Mouse (Mus musculus): ENCODE results near the gene Rnf7.
"Not testable (repeated sequence)": the region's sequence is repeated elsewhere in the genome, so short reads cannot be mapped to it uniquely, and the experiment has no call there.

The Rnf7 gene

DNA sequence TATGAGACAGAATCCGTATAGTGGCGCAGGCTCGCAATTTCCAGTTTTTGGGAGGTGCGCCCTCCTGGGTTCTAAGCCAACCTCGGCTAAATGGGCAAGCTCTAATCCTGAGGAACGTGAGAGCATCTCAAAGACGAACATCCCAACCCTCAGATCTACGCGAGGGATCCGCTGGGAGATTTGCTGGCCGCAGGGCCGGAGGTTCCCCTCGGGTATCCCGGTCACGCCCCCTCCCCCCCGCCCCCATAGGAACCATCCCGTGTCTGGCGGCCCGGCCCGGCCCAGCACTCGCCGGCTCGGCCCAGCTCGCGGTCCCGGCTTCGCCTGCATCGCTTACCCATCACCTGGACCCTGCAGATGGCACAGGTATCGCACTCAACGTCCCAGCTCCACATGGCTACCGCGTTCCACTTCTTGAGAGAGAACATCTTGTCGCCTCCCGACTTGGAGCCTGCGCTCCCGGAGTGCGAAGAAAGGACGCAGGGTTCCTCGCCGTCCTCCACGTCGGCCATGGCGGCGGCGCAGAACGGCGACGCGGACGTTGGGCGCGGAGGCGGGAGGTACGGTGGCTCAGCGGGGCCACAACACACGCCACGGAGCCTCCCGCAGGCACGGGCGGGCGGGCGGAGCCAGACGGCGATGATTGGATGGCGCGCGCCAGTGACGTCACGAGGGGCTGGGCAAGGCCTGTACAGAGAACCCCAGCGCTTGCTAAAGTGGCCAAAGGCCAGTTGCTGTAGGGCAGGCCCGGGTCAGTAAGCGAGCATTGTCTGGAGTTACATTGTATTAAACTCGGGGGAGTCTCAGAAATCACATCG, at the start of gene Rnf7:
Rnf7 (minus strand) TSS at position 605 of the 818 bp plus-strand sequence.
- DNase-seq (ENCODE audit: low read depth, low spot score) = peak; percentile 97
- Histone ChIP-seq H3K36me3 (ENCODE audit: control insufficient read depth, insufficient read depth, low read length, poor library complexity, severe bottlenecking) (no peaks in the 10 kb centered on the region), H3K27me3 (ENCODE audit: control insufficient read depth, insufficient read depth, low read length, poor library complexity, severe bottlenecking) (no peaks in the 10 kb centered on the region)

DNA sequence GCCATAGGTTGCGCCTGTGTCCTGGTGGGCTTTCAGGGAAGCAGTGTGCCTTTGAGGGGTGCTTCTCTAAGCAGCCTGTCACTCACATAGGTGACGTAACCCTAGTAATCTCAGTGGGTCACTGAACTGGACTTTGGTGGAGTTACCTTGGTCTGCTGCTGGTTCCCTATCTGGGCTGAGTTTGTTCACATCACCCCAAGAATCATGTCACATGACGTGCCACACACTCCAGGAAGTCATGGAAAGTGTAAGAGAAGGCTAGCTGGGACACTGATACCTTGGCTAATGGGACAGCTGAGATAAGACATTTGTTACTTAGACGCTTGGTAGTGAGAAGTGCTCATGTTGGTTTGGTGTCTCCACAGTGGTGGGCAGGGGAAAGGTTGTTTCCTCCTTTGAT, 47.5 kb upstream of the Rnf7 start:
- Histone ChIP-seq H3K27me3 (ENCODE audit: control insufficient read depth, insufficient read depth, low read length, poor library complexity, severe bottlenecking) (no peaks in the 10 kb centered on the region), H3K36me3 (ENCODE audit: control insufficient read depth, insufficient read depth, low read length, poor library complexity, severe bottlenecking) (no peaks in the 10 kb centered on the region)
- no peak for DNase-seq (ENCODE audit: low read depth, low spot score)

DNA sequence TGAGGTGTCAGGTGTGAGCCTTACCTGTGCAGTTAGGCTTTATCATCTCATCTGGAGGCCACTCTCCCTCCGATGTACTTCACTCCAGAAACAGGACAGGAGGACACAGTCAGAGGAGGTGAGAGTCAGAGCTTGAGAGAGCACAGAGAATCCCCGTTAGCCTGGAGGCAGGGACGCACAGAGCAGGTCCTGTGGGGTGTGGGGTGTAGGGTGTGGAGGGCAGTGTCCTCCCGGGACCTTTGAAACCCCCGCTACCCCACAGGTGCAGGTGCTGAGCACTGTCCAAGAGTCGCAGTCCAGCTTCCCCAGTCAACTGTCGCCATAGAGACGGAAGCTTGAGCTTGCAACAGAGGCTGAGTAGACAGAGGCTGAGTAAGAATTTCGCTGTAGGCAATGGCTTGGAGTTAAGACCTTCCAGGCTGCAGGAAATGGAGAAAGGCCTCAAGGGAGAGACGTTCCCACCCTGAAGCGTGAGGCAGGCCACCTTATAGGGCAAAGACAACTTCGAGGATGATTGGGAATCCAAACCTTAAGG, 46.6 kb upstream of the Rnf7 start, which contains the start of gene Gm28729:
Gm28729 (minus strand) TSS at position 293 of the 535 bp plus-strand sequence.
- Histone ChIP-seq H3K27me3 (ENCODE audit: control insufficient read depth, insufficient read depth, low read length, poor library complexity, severe bottlenecking) (no peaks in the 10 kb centered on the region), H3K36me3 (ENCODE audit: control insufficient read depth, insufficient read depth, low read length, poor library complexity, severe bottlenecking) (no peaks in the 10 kb centered on the region)
- no peak for DNase-seq (ENCODE audit: low read depth, low spot score)

- no peak for DNase-seq (ENCODE audit: low read depth, low spot score)
- no peaks in the 10 kb centered on the region for H3K36me3 ChIP-seq (ENCODE audit: control insufficient read depth, insufficient read depth, low read length, poor library complexity, severe bottlenecking)
- H3K27me3 ChIP-seq (ENCODE audit: control insufficient read depth, insufficient read depth, low read length, poor library complexity, severe bottlenecking) = no peaks in the 10 kb centered on the region
Observed at GRCm38 (mm10) chr9:96523148-96523547, 44.7 kb upstream of the Rnf7 start.

DNA sequence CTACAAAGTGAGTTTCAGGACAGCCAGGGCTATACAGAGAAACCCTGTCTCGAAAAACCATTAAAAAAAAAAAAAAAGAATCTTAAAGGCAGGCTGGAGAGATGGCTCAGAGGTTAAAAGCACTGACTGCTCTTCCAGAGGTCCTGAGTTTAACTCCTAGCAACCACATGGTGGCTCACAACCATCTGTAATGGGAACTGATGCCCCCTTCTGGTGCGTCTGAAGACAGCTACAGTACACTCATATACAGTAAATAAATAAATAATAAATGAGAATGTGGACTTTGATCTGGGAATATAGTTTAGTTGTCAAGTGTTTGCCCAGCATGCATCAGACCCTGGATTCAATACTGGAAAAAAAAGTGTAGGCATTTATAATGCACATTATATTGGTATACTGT, 43.1 kb upstream of the Rnf7 start:
- not testable (repeated sequence) for DNase-seq (ENCODE audit: low read depth, low spot score); H3K36me3 ChIP-seq (ENCODE audit: control insufficient read depth, insufficient read depth, low read length, poor library complexity, severe bottlenecking)

DNA sequence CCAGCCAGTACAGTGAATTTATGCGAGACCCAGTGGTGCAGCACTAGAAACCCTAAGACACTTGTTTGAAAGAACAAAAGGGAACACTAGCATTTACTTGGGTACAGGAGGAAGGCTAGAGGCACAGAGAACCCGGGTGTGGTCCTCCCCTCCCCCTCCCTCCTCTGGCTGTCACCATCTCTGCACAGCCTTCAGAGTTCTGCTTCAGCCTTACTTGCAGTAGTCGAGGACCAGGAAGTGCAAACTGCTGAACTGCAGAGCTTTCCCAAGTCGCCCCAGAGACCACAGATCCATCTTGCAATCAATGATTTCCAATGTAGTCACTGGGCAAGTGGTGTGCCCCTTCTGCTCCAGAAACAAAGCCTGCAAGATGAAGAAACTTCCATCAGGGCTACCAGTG, 39.0 kb upstream of the Rnf7 start:
- no peak for DNase-seq (ENCODE audit: low read depth, low spot score)
- H3K36me3 ChIP-seq (ENCODE audit: control insufficient read depth, insufficient read depth, low read length, poor library complexity, severe bottlenecking) = no peaks in the 10 kb centered on the region
- H3K27me3 ChIP-seq (ENCODE audit: control insufficient read depth, insufficient read depth, low read length, poor library complexity, severe bottlenecking) = no peaks in the 10 kb centered on the region

More for the DNA sequence above, 43.1 kb upstream of the Rnf7 start:
- H3K27me3 ChIP-seq (ENCODE audit: control insufficient read depth, insufficient read depth, low read length, poor library complexity, severe bottlenecking) = not testable (repeated sequence)

- Histone ChIP-seq H3K36me3 (ENCODE audit: control insufficient read depth, insufficient read depth, low read length, poor library complexity, severe bottlenecking) (no peaks in the 10 kb centered on the region), H3K27me3 (ENCODE audit: control insufficient read depth, insufficient read depth, low read length, poor library complexity, severe bottlenecking) (no peaks in the 10 kb centered on the region)
- no peak for DNase-seq (ENCODE audit: low read depth, low spot score)
Observed at GRCm38 (mm10) chr9:96516806-96517205, 38.3 kb upstream of the Rnf7 start.

DNA sequence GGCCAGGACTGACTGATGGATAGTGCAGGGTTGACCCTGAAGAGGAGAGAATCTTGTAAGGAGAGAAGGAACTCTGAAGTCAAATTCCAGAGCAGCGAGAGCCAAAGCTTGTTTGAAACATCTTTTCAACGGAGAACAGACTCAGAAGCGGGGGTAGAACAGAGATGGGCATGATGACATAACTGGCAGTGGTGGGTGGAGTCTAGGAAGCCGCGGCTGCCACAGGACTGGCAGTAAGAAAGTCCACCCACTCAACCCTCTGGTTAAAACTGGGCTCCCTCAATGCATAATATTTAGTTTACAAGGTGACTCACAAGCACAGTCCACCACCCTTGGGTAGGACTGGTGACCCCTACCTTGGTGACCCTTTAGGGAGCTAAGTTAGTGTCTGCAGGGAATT, 37.3 kb upstream of the Rnf7 start:
- no peak for DNase-seq (ENCODE audit: low read depth, low spot score)

GRCm38 (mm10) chr9:96514278-96514677, 35.8 kb upstream of the Rnf7 start:
- Histone ChIP-seq H3K27me3 (ENCODE audit: control insufficient read depth, insufficient read depth, low read length, poor library complexity, severe bottlenecking) (no peaks in the 10 kb centered on the region), H3K36me3 (ENCODE audit: control insufficient read depth, insufficient read depth, low read length, poor library complexity, severe bottlenecking) (no peaks in the 10 kb centered on the region)
- no peak for DNase-seq (ENCODE audit: low read depth, low spot score)

More for the DNA sequence above, 37.3 kb upstream of the Rnf7 start:
- H3K27me3 ChIP-seq (ENCODE audit: control insufficient read depth, insufficient read depth, low read length, poor library complexity, severe bottlenecking) = no peaks in the 10 kb centered on the region
- no peaks in the 10 kb centered on the region for H3K36me3 ChIP-seq (ENCODE audit: control insufficient read depth, insufficient read depth, low read length, poor library complexity, severe bottlenecking)

DNA sequence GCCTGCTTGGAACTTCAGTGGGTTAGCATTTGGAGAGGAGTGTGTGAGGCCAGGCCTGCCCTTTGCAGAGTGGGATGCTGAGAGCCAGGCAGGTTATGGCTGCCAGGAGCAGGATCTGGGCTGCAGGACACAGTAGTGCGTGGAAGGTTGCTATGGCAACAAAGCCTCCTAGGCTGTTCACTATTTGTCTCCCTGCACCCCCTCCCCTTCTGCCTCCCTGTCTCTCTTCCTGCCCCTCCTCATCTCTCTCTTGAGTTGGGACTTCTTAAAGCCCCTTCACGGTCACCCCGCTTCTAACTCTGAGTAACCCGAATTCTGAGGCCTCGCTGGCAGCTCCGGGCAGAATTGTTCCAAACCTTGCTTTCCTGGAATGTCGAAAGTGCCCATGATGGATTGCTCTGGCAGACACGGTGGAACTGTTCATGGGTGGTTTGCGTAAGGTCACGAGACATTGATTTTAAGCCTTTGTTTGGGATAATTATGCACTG, 27.6 kb upstream of the Rnf7 start:
- DNase-seq (ENCODE audit: low read depth, low spot score) = no peak
- Histone ChIP-seq H3K36me3 (ENCODE audit: control insufficient read depth, insufficient read depth, low read length, poor library complexity, severe bottlenecking) (no peaks in the 10 kb centered on the region), H3K27me3 (ENCODE audit: control insufficient read depth, insufficient read depth, low read length, poor library complexity, severe bottlenecking) (no peaks in the 10 kb centered on the region)

- no peaks in the 10 kb centered on the region for H3K27me3 ChIP-seq (ENCODE audit: control insufficient read depth, insufficient read depth, low read length, poor library complexity, severe bottlenecking)
- no peak for DNase-seq (ENCODE audit: low read depth, low spot score)
- H3K36me3 ChIP-seq (ENCODE audit: control insufficient read depth, insufficient read depth, low read length, poor library complexity, severe bottlenecking) = no peaks in the 10 kb centered on the region
Observed at GRCm38 (mm10) chr9:96505156-96505555, 26.7 kb upstream of the Rnf7 start.

DNA sequence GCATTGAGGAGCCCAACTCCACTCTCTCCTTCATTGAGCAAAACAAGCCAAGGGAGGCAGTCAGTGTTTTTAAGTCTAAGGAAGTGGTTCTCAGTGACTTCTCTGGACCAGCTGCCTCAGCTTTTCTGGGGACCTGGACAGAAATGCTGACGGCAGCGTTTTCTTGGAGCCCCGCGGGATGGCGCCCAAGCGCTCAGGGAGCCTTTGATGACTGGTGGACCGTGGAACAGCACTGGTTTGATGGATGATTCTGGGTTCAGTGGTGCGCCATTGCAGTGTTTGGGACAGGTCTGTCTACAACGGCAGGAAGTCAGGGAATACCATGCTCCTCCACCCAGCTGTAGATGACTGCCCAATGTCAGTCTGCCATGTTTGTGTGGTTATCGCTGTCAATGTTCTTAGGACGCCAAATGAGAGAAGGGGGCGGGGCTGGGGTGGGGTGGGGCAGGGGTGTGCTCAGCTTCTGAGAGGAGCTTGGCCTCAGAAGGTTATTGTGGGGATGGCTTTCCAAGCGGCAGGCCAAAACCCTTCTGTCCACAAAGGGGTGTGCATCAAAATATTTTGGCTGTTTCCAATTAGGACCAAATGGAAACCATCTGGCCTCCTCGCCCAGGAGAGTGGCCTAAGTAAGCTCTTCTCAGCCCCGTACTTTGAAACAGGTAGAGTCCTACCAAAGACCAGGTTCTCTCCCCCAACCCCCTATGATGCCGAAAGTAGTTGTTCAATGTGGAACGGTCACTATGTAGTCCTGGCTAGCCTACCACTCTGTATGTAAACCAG, 25.8 kb upstream of the Rnf7 start:
- DNase-seq (ENCODE audit: low read depth, low spot score) = no peak
- Histone ChIP-seq H3K27me3 (ENCODE audit: control insufficient read depth, insufficient read depth, low read length, poor library complexity, severe bottlenecking) (no peaks in the 10 kb centered on the region), H3K36me3 (ENCODE audit: control insufficient read depth, insufficient read depth, low read length, poor library complexity, severe bottlenecking) (no peaks in the 10 kb centered on the region)

- H3K36me3 ChIP-seq (ENCODE audit: control insufficient read depth, insufficient read depth, low read length, poor library complexity, severe bottlenecking) = no peaks in the 10 kb centered on the region
- DNase-seq (ENCODE audit: low read depth, low spot score) = no peak
- no peaks in the 10 kb centered on the region for H3K27me3 ChIP-seq (ENCODE audit: control insufficient read depth, insufficient read depth, low read length, poor library complexity, severe bottlenecking)
Observed at GRCm38 (mm10) chr9:96502856-96503610, 24.6 kb upstream of the Rnf7 start.

DNA sequence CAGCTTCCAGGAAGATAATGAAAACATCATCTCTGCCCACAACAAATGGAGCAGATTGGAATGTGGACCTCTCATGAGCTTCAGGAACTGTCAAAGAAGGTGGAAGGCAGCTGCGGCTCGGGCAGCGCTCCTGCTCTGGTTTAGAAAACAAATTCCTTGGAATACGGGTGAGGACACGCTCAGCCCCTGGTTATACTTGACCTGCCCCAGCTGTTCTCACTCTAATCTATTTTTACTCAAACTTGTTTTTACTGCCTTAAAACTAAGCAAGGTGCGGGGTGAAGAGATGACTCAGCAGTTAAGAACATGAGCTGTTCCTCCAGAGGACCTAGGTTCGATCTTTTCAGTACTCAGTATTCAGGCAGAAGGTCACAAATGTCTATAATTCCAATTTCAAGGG, 22.7 kb upstream of the Rnf7 start:
- Histone ChIP-seq H3K36me3 (ENCODE audit: control insufficient read depth, insufficient read depth, low read length, poor library complexity, severe bottlenecking) (no peaks in the 10 kb centered on the region), H3K27me3 (ENCODE audit: control insufficient read depth, insufficient read depth, low read length, poor library complexity, severe bottlenecking) (no peaks in the 10 kb centered on the region)
- no peak for DNase-seq (ENCODE audit: low read depth, low spot score)
